Mouse (Mus musculus): ENCODE results near the gene Dleu7.
A peak's percentile ranks its signal among the peaks of the same experiment; 100 is the strongest.

Gene Dleu7

DNA sequence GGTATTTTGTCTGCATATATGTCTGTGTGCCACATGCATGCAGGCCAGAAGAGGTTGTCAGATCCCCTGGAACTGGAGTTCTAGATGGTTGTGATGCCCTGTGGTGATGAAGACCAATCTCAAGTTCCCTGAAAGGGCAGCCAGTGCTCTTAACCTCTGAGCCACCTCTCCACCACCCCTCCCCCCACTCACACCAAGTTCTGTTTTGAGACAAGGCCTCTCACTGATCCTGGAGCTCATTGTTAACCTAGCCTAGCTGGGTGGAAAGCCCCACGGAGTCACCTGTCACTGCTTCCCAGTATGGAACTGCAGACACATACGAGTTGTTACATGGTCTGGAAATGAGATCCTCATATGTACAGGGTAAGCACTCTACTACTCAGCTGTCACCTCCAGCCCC is 9.9 kb downstream of the Dleu7 start:
- DNase-seq, result no peak

GRCm38 (mm10) chr14:62273604-62274003 is 19.2 kb downstream of the Dleu7 start:
- DNase-seq, result no peak

GRCm38 (mm10) chr14:62270698-62271396 is 22.0 kb downstream of the Dleu7 start:
- DNase-seq, result no peak

- no peak for DNase-seq
Measured at GRCm38 (mm10) chr14:62258978-62259536, 33.8 kb downstream of the Dleu7 start.

- no peak for DNase-seq
Measured at GRCm38 (mm10) chr14:62258125-62258524, 34.7 kb downstream of the Dleu7 start.

- no peak for DNase-seq
Measured at GRCm38 (mm10) chr14:62256066-62256465, 36.8 kb downstream of the Dleu7 start.

- DNase-seq, result no peak
Measured at GRCm38 (mm10) chr14:62254371-62254770, 38.5 kb downstream of the Dleu7 start.

- DNase-seq, result peak; percentile 25
Measured at GRCm38 (mm10) chr14:62251999-62252398, 40.8 kb downstream of the Dleu7 start.

DNA sequence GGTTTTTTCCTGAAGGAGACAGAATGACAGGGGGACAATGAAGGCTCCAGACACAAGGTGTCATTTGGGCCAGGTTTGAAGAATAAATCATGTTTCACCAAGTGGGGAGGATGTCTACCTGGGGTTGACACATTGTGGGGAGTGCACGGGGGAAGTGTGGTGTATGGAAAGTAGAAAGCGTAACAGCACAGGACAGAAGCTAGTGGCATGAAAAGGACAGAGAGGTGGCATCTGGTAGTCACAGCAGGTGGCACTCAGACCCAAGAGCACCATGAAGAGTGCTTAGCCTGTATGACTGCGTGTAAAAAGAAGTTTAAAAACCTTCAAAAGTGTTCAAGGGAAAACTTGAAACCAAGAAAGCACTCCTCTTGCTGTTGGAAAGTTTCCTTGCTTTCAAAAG is 42.8 kb downstream of the Dleu7 start:
- no peak for DNase-seq

DNA sequence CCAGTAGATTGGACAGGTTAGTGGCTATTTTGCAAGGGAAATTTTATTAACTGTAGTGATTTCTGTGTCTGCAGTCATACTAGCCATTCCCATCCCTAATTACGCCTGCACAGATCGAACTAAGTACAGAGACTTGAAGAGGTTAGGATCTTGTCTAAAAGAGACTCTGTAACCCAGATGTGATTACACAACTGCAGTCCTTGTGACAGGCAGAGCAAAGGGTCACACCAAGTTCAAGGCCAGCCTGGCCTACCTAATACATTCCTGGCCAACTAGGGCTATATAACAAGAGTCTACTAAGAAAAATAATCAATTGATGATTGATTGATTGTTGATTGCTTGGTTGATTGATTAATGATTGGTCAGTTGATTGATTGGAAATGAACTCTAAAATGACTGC is 43.6 kb downstream of the Dleu7 start:
- no peak for DNase-seq

DNA sequence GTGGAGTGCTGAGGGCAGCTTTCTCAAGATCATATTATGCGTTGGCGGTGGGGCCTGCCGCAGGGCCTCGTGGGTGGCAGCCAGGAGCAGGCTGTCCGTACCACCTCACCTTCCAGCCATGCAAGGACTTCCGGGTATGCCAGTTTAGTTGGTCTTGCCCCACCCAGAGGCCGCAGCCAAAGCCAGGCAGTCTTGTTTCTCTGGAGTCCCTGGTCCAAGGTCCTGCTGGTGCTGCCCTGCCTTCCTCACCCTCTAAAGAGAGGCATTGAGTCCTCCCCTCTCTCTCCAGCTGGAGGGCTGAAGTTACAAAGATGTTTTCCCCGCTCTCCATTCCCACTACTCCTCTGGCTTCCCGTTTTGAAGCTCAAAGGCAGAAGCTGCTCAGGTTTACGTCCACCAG is 44.1 kb downstream of the Dleu7 start:
- DNase-seq, result no peak

DNA sequence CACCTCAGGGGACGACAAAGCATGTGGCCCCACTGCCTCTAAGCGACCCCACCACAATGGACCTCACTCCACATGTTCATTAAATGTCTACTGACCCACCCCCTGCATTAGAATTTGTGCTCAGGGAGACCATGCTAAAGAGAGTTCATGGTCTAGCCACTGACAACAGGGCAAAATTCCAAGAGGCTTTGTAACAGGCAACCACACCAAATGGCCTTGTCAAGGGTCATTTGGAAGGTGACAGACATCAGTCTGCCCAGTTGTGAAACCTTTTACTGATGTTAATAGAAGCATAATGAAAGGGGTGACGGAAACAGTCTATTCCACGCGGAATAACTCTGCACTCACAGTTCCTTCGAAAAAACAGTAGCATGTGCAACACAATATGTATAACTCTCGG is 44.5 kb downstream of the Dleu7 start:
- DNase-seq, result no peak

DNA sequence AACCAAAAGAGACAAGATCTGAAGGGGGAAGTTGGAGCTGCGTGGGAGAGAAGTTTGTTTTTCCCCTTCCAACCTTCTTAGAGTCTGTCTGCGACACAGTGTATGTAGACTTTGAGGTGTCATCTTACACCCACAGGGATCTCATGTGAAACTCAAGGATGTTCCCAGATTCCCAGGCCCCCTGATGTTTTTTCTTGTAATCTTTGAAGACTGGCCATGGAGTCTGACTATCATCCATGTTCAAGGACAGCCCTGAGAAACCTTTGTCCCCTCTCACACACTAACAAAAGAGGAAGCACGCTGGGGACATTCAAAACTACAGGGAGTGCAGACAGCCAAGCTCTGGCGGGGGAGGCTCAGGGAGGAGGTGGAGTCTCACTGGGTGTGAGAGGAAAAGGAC is 47.3 kb downstream of the Dleu7 start:
- no peak for DNase-seq

DNA sequence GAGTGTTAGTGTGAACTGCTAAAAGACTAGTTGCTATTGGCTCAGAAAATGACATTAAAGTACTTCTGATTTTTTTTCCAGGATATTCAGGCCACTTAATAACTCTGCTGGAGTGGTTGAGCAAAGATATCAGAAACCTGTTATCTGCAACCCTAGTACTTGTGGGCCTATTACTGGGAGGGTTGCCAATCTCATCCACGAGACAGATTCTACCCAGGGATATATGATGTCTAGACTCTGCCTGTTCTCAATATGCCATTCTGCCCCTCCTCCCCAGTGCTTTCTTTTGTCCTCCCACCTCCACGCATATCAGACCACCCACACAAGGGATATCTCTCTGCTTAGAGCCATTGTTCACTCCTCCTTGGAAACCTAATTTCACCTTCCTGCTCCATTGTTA is 49.3 kb downstream of the Dleu7 start:
- no peak for DNase-seq

GRCm38 (mm10) chr14:62235969-62236368 is 56.9 kb downstream of the Dleu7 start:
- DNase-seq, result no peak

DNA sequence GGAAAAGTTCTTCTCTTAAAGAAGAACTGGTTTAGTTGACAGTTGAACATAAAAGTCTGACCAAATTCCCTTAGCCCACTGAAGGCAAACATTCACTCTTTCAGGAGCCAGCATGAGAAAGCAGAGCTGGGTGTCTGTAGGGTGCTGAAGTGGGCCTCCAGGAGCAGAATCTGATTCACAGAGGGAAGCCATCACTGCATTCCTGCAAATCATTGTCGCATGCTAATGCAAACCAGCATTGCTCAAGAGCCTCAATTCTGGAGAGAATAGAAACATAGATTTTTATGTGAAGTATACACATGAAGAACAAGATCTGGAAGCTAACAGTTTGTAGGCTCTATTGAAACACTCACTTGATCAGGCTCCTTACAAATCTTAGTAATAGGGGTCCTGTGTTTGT is 57.6 kb downstream of the Dleu7 start:
- DNase-seq, result no peak

DNA sequence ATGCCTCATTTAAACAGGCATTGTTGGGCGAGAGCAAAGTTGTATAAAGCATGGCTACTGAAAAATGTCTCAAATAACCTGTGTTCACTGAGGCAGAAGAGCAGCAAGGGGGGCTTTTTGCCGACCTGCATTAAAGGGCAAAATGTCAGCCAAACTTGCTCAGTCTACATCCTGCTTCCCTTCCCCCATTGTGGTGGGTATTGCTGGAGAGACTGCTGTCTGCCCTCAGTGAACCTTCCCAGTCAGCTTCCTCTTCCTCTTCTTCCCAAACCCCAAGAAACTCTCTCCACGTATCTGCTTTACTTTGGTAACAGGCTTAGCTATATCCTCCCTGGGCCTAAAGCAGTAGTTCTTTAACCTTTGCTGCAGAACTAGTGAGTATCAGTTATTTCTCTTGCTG is 61.9 kb downstream of the Dleu7 start:
- no peak for DNase-seq

DNA sequence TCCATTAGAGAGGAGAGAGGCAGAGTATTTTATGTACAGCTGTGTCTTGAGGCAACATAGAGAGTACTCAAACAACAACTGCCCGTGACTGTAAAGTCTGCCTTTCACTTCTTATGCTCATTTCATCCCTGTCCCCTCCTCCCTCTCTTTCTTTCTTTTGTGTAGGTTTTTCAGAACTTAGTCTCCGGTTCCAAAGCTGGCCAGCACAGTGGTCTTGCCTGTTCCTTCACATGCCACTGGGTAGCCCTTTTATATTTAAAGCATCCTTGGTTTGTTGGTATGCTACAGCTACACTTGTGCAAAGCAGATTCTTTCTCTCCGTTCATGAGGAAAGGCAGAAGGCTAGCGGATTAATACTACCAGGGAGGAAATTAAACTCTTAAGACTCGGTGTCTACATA is 65.7 kb downstream of the Dleu7 start:
- no peak for DNase-seq

GRCm38 (mm10) chr14:62226576-62227047 is 66.2 kb downstream of the Dleu7 start:
- no peak for DNase-seq
